Mouse (Mus musculus): Measurements from ENCODE around the gene Mpp3. TPM values are rescaled to one million over a fixed set of nuclear protein-coding genes. Genes with fewer than 3 reads are reported as not detected.

The Mpp3 gene
- total and polyA plus RNA-seq, 3 experiments = 0.22 TPM; not detected in 2

GRCm38 (mm10) chr11:102051954-102052353 lies 23.7 kb upstream of the Mpp3 start:
- TF ChIP-seq TAL1 (conservative IDR thresholded peaks at IDR 0.05; ENCODE audit: low read depth, low read length) (no peak), POLR2AphosphoS5 (IDR thresholded peaks at IDR 0.05; ENCODE audit: insufficient replicate concordance, low read depth, low read length) (no peak), GATA1 (IDR thresholded peaks at IDR 0.05; ENCODE audit: borderline replicate concordance, low read length) (no peak), GATA2 (IDR thresholded peaks at IDR 0.05; ENCODE audit: borderline replicate concordance, low read depth, low read length) (no peak), CTCF (IDR thresholded peaks at IDR 0.05; ENCODE audit: low read depth, low read length) (no peak)
- no peaks in the 10 kb centered on the region for H3K9me3 ChIP-seq (replicated peaks)
- H3K36me3 ChIP-seq (replicated peaks) = peaks cover 2% of the 10 kb centered on the region
- DNase-seq (ENCODE audit: low spot score) (no peak), ATAC-seq (ENCODE audit: extremely low read depth, insufficient number of reproducible peaks, low FRiP score, poor library complexity, severe bottlenecking) (no peak)
- H3K4me1 ChIP-seq (ENCODE audit: insufficient read depth, low read depth, low read length) = peaks cover under 1% of the 10 kb centered on the region
- no peak overlapping the region for H3K4me3 ChIP-seq (ENCODE audit: low read depth, low read length)
- H3K27me3 ChIP-seq (ENCODE audit: insufficient read depth, low read length) = peaks cover 47% of the 10 kb centered on the region

- no peak for DNase-seq (ENCODE audit: low spot score)
- Histone ChIP-seq H3K27me3 (ENCODE audit: insufficient read depth, low read length) (peaks cover 51% of the 10 kb centered on the region), H3K4me3 (ENCODE audit: low read depth, low read length) (no peak overlapping the region), H3K9me3 (replicated peaks) (no peaks in the 10 kb centered on the region), H3K4me1 (ENCODE audit: insufficient read depth, low read depth, low read length) (no peaks in the 10 kb centered on the region; the same call in 1 of the 2 replicates), H3K36me3 (replicated peaks) (no peaks in the 10 kb centered on the region)
- TF ChIP-seq GATA1 (IDR thresholded peaks at IDR 0.05; ENCODE audit: borderline replicate concordance, low read length) (no peak), POLR2AphosphoS5 (IDR thresholded peaks at IDR 0.05; ENCODE audit: insufficient replicate concordance, low read depth, low read length) (no peak)
- no peak for ATAC-seq (ENCODE audit: extremely low read depth, insufficient number of reproducible peaks, low FRiP score, poor library complexity, severe bottlenecking)
Observed at GRCm38 (mm10) chr11:102051541-102051940, 23.3 kb upstream of the Mpp3 start.

DNA sequence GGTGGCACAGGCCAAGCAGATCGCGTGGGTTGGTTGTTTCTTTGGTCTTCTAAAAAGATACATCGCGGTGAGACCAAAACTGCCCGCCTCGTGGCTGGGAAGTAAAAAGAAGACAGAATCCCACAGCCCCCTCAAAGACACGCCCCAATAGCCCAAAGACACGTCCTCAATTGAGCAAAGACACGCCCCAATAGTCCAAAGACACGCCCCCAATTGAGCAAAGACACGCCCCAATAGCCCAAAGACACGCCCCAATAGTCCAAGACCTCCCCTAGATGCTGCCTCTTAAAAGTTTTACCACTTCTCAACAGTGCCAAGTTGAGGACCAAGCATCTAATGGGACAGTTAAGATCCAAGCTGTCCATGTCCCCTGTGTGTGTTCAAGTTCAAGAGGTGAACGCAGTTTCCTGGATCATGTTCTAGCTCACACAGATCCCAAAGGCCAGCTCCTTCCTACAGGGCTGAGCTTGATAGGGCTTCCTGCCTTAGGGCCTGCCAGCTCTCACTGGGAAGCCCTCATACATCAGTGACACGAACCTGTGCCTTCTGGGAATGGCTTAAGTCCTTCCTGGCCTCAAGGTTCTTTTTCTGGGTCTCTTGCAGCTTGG lies 21.7 kb upstream of the Mpp3 start:
- Histone ChIP-seq H3K4me3 (ENCODE audit: low read depth, low read length) (no peak overlapping the region), H3K36me3 (replicated peaks) (no peaks in the 10 kb centered on the region), H3K9me3 (replicated peaks) (no peaks in the 10 kb centered on the region), H3K27me3 (ENCODE audit: insufficient read depth, low read length) (peaks cover 60% of the 10 kb centered on the region), H3K4me1 (ENCODE audit: insufficient read depth, low read depth, low read length) (no peaks in the 10 kb centered on the region; the same call in 1 of the 2 replicates)
- no peak for ATAC-seq (ENCODE audit: extremely low read depth, insufficient number of reproducible peaks, low FRiP score, poor library complexity, severe bottlenecking)
- DNase-seq (ENCODE audit: low spot score) = no peak
- TF ChIP-seq POLR2AphosphoS5 (IDR thresholded peaks at IDR 0.05; ENCODE audit: insufficient replicate concordance, low read depth, low read length) (no peak), TAL1 (conservative IDR thresholded peaks at IDR 0.05; ENCODE audit: low read depth, low read length) (no peak), GATA1 (IDR thresholded peaks at IDR 0.05; ENCODE audit: borderline replicate concordance, low read length) (no peak), CTCF (IDR thresholded peaks at IDR 0.05; ENCODE audit: low read depth, low read length) (no peak), GATA2 (IDR thresholded peaks at IDR 0.05; ENCODE audit: borderline replicate concordance, low read depth, low read length) (no peak)

GRCm38 (mm10) chr11:102046607-102047006 lies 18.3 kb upstream of the Mpp3 start:
- H3K9me3 ChIP-seq (replicated peaks) = no peaks in the 10 kb centered on the region
- DNase-seq (ENCODE audit: low spot score) = no peak
- H3K27me3 ChIP-seq (ENCODE audit: insufficient read depth, low read length) = peaks cover 56% of the 10 kb centered on the region
- ATAC-seq (ENCODE audit: extremely low read depth, insufficient number of reproducible peaks, low FRiP score, poor library complexity, severe bottlenecking) = no peak
- no peak overlapping the region for H3K4me3 ChIP-seq (ENCODE audit: low read depth, low read length)
- H3K4me1 ChIP-seq (ENCODE audit: insufficient read depth, low read depth, low read length) = peaks cover under 1% of the 10 kb centered on the region
- H3K36me3 ChIP-seq (replicated peaks) = no peaks in the 10 kb centered on the region
- TF ChIP-seq GATA2 (IDR thresholded peaks at IDR 0.05; ENCODE audit: borderline replicate concordance, low read depth, low read length) = no peak
- no peak for TF ChIP-seq POLR2AphosphoS5 (IDR thresholded peaks at IDR 0.05; ENCODE audit: insufficient replicate concordance, low read depth, low read length)
- TF ChIP-seq CTCF (IDR thresholded peaks at IDR 0.05; ENCODE audit: low read depth, low read length) = no peak
- no peak for TF ChIP-seq GATA1 (IDR thresholded peaks at IDR 0.05; ENCODE audit: borderline replicate concordance, low read length)
- no peak for TF ChIP-seq TAL1 (conservative IDR thresholded peaks at IDR 0.05; ENCODE audit: low read depth, low read length)

DNA sequence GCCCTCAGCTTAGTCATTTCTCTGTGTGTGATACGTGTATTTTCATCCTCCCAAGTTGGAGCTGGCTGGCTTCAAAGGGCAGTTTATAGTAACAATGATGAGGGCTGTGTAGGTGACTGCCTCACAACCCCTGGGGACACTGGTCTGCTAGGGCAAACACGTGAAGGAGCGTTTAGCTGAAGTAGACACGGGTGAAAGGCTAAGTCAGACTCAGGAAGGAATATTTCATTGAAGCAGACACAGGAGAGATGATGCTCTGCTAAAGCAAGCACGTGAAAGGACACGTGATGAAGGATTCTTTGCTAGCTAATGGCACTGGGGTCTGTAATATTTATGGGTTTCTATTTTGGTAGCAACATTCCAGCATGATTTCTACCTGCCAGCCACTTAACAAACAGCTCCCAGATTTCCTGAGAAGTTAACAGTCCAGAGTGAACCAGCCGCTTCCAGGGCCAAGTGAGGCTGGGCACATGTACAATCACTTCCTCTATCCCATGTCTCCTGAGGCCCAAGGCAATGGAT lies 16.5 kb upstream of the Mpp3 start:
- no peaks in the 10 kb centered on the region for H3K36me3 ChIP-seq (replicated peaks)
- ATAC-seq (ENCODE audit: extremely low read depth, insufficient number of reproducible peaks, low FRiP score, poor library complexity, severe bottlenecking) (no peak), DNase-seq (ENCODE audit: low spot score) (no peak)
- no peak overlapping the region for H3K4me3 ChIP-seq (ENCODE audit: low read depth, low read length)
- TF ChIP-seq CTCF (IDR thresholded peaks at IDR 0.05; ENCODE audit: low read depth, low read length) = no peak
- no peak for TF ChIP-seq POLR2AphosphoS5 (IDR thresholded peaks at IDR 0.05; ENCODE audit: insufficient replicate concordance, low read depth, low read length)
- TF ChIP-seq GATA2 (IDR thresholded peaks at IDR 0.05; ENCODE audit: borderline replicate concordance, low read depth, low read length) = no peak
- H3K27me3 ChIP-seq (ENCODE audit: insufficient read depth, low read length) = peaks cover 47% of the 10 kb centered on the region
- H3K4me1 ChIP-seq (ENCODE audit: insufficient read depth, low read depth, low read length) = peaks cover 6% of the 10 kb centered on the region
- H3K9me3 ChIP-seq (replicated peaks) = no peaks in the 10 kb centered on the region

DNA sequence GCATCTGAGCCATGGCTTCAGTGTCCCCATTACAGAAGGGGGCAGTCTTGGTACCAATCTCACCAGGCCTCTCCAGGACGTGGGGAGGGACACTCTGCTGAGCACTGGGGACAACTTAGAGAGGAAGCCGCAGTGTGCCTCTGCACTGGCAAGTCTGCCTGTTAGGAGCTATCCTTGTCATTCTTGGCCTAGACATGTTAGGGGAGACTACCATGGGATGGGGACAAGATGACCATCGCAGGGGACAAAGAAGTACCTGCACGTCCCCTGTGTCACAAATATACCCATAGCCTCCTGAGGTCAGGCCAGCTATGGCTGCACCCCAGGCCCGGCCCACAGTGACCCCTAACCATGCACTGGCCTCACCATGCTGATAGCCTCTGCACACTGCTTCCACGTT lies 15.1 kb upstream of the Mpp3 start:
- no peak for DNase-seq (ENCODE audit: low spot score)
- Histone ChIP-seq H3K9me3 (replicated peaks) (no peaks in the 10 kb centered on the region), H3K4me3 (ENCODE audit: low read depth, low read length) (no peak overlapping the region), H3K36me3 (replicated peaks) (no peaks in the 10 kb centered on the region), H3K27me3 (ENCODE audit: insufficient read depth, low read length) (peaks cover 52% of the 10 kb centered on the region), H3K4me1 (ENCODE audit: insufficient read depth, low read depth, low read length) (peaks cover 6% of the 10 kb centered on the region)
- no peak for ATAC-seq (ENCODE audit: extremely low read depth, insufficient number of reproducible peaks, low FRiP score, poor library complexity, severe bottlenecking)
- no peak for TF ChIP-seq POLR2AphosphoS5 (IDR thresholded peaks at IDR 0.05; ENCODE audit: insufficient replicate concordance, low read depth, low read length)
- no peak for TF ChIP-seq TAL1 (conservative IDR thresholded peaks at IDR 0.05; ENCODE audit: low read depth, low read length)
- TF ChIP-seq CTCF (IDR thresholded peaks at IDR 0.05; ENCODE audit: low read depth, low read length) = no peak
- TF ChIP-seq GATA2 (IDR thresholded peaks at IDR 0.05; ENCODE audit: borderline replicate concordance, low read depth, low read length) = no peak
- no peak for TF ChIP-seq GATA1 (IDR thresholded peaks at IDR 0.05; ENCODE audit: borderline replicate concordance, low read length)
